Mouse (Mus musculus) lung, adult 2 months (tissue): ENCODE results near the gene Spint1.

Source experiments
- CTCF ChIP-seq: fragments of 200-500 bp; IDR thresholded peaks from 2 replicates; pipeline ENCODE4 v1.5.1; 2011; ENCODE audit warnings: mild to moderate bottlenecking, low read length, control low read depth; ENCODE audit not compliant: insufficient read depth
- POLR2A ChIP-seq: fragments of 200-500 bp; IDR thresholded peaks from 2 replicates; pipeline ENCODE4 v1.6.1; 2011; ENCODE audit warnings: low read depth, mild to moderate bottlenecking, control low read depth, low read length, borderline replicate concordance; ENCODE audit errors: extremely low read depth

- no peak for TF ChIP-seq CTCF
- no peak for TF ChIP-seq POLR2A
Measured at GRCm38 (mm10) chr2:119274126-119274525, 37.0 kb downstream of the Spint1 start.
